Mouse (Mus musculus) cerebellum, adult 2 months (tissue): ENCODE measurements around the gene Cdk6.

Experiments
- CTCF ChIP-seq: fragments of 200-500 bp; IDR thresholded peaks from 2 replicates; pipeline ENCODE4 v1.5.1; 2011; ENCODE audit warnings: low read depth, mild to moderate bottlenecking, control low read depth, low read length, moderate library complexity, borderline replicate concordance; ENCODE audit not compliant: insufficient read depth
- POLR2A ChIP-seq: fragments of 200-500 bp; IDR thresholded peaks from 2 replicates; pipeline ENCODE4 v1.6.1; 2011; ENCODE audit warnings: low read length, control low read depth, borderline replicate concordance; ENCODE audit not compliant: insufficient read depth

DNA sequence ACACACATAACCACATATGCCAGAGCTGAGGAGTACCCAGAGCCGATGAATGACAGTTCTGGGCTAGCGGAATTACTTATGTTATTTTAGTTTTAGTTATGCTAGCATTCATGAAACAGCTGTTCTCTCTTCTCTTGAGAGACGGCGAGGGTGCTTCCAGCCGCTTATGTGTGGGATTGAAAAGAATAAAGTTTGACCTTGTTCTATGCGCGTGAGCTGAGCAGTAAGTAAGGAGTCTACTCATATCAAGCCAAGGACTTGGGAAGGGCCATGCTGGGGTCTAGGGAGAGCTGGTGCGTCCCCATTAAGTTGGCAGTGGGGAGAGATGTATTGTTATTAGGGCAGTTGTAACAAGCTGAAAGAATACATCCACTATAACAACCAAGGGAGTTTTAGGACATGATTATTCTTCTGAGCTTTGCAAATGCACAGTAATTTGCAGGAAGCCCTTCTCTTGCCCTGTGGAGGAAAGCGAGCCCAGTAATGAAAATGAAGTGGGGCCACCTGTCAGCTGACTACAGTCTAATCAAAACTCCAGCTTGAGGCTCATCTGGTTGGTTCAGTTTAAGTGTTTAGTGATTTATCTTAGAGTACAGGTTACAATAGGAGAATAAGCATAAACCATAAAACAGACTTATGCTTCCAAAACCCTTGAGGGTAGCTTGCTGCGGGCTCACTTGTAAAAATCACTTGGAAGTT, 170.0 kb downstream of the Cdk6 start:
- TF ChIP-seq POLR2A (no peak), CTCF (no peak)
